Mouse (Mus musculus) MEL (cell line): ENCODE measurements around the gene Fscn2.

Source experiments
- BHLHE40 ChIP-seq: IDR thresholded peaks from 2 replicates; pipeline ENCODE4 v1.6.1; 2012; ENCODE audit warnings: low read depth, mild to moderate bottlenecking, inconsistent platforms, low read length, improper control_type of control experiment, borderline replicate concordance
- CHD2 ChIP-seq: IDR thresholded peaks from 2 replicates; pipeline ENCODE4 v1.6.1; 2011; ENCODE audit warnings: low read length, improper control_type of control experiment
- CTCF ChIP-seq, 3 experiments: IDR thresholded peaks in 2 of 3; conservative IDR thresholded peaks in 1 of 3; 2 replicates each; pipeline ENCODE4 v1.5.1; 2011 to 2012; ENCODE audit warnings: low read length in 3 of 3, low read depth in 2 of 3, mild to moderate bottlenecking in 2 of 3, improper control_type of control experiment in 1 of 3, inconsistent platforms in 1 of 3, mixed read lengths in 1 of 3, moderate library complexity in 1 of 3; ENCODE audit not compliant: control insufficient read depth in 1 of 3, insufficient read depth in 1 of 3, poor library complexity in 1 of 3, severe bottlenecking in 1 of 3
- EP300 ChIP-seq, 2 experiments: IDR thresholded peaks; 2 replicates each; pipeline ENCODE4 v1.6.1; 2011; ENCODE audit warnings: improper control_type of control experiment in 2 of 2, low read length in 2 of 2, low read depth in 1 of 2, mild to moderate bottlenecking in 1 of 2
- HCFC1 ChIP-seq: IDR thresholded peaks from 2 replicates; pipeline ENCODE4 v1.6.1; 2012; ENCODE audit warnings: low read depth, mild to moderate bottlenecking, inconsistent platforms, low read length, improper control_type of control experiment, moderate library complexity
- MYB ChIP-seq: IDR thresholded peaks from 2 replicates; pipeline ENCODE4 v1.6.1; 2011; ENCODE audit warnings: mild to moderate bottlenecking, low read depth, low read length, improper control_type of control experiment
- TAL1 ChIP-seq: IDR thresholded peaks from 2 replicates; pipeline ENCODE4 v1.6.1; 2012; ENCODE audit warnings: mild to moderate bottlenecking, inconsistent platforms, low read length, moderate library complexity, mixed read lengths
- USF2 ChIP-seq, 2 experiments: IDR thresholded peaks; 2 replicates each; pipeline ENCODE4 v1.6.1; 2011 to 2012; ENCODE audit warnings: improper control_type of control experiment in 2 of 2, low read length in 2 of 2, borderline replicate concordance in 1 of 2, inconsistent platforms in 1 of 2, low read depth in 1 of 2, mild to moderate bottlenecking in 1 of 2; ENCODE audit not compliant: insufficient read depth in 1 of 2

GRCm38 (mm10) chr11:120387157-120387556 lies 25.8 kb downstream of the Fscn2 start:
- TF ChIP-seq CHD2 (no peak), TAL1 (no peak), EP300 (IDR thresholded peaks at IDR 0.05; ENCODE audit: low read depth in 1 of 2, low read length in 2 of 2) (no peak), CTCF (IDR thresholded peaks at IDR 0.05 in 2 of 3, conservative IDR thresholded peaks at IDR 0.05 in 1 of 3; ENCODE audit: control insufficient read depth in 1 of 3, insufficient read depth in 1 of 3, low read depth in 2 of 3, low read length in 3 of 3, poor library complexity in 1 of 3, severe bottlenecking in 1 of 3) (no peak), BHLHE40 (no peak), USF2 (IDR thresholded peaks at IDR 0.05; ENCODE audit: borderline replicate concordance in 1 of 2, insufficient read depth in 1 of 2, low read depth in 1 of 2, low read length in 2 of 2) (no peak), HCFC1 (no peak), MYB (no peak)
